In the genomic region with DNA sequence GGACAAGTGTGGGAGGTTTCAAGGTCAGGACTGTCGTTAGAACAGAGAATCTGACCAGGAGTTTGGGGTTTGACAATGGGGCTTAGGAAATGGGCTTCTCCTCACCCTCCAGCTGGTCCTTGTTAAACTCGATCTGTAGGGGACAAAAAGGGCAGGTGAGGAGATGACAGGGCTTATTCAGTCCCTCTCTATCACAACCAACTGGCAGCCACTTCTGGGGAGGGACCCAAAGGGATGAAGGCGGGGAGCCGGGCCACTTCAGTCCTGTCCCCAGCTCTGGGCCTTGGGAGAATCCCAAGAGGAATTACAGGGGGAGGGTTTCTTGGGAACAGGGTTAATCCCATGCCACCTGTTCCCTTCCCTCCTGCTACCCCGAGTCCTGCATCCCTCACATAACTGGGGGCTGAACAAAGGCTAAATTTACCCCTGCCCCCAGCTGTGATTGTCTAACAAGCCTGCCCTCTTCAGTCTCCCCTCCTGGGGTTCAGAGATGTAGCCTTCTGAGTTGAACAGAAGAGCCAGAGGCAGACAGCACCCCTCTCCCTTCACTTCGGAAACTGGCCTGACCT, we compare ENCODE assay signal across 14 mouse cellular contexts. TPM values are rescaled to one million over a fixed set of nuclear protein-coding genes. Genes with fewer than 3 reads are reported as not detected.
DNase-seq lines count a peak whose midpoint lies in the region; ATAC-seq and TF ChIP-seq lines count a peak whose summit lies in the region.
"Had no signal": no experiment of that assay in that cellular context is flagged by ENCODE, and none has a peak within 500 bp of the region (broad histone marks: within the 10 kb centered on the region; RNA-seq: fewer than 3 reads in every experiment).

No protein-coding gene starts in this region.

- H3K36me3 ChIP-seq in hindbrain, embryonic 15.5 days, result no peaks in the 10 kb centered on the region
- H3K36me3 ChIP-seq in hindbrain, embryonic 12.5 days, result peaks cover 4% of the 10 kb centered on the region
- H3K36me3 ChIP-seq in neural tube, embryonic 11.5 days (ENCODE audit: control insufficient read depth, insufficient read depth, low read length), result no peaks in the 10 kb centered on the region; the same call in 1 of the 2 replicates
- H3K36me3 ChIP-seq in neural tube, embryonic 14.5 days (ENCODE audit: control insufficient read depth, insufficient read depth, low read length), result peaks cover under 1% of the 10 kb centered on the region; the same call in 1 of the 2 replicates

- 38% methylated on average over 6 of the region's 6 CpGs for WGBS in hindbrain, embryonic 15.5 days
- 40% methylated on average over 6 of the region's 6 CpGs for WGBS in hindbrain, embryonic 12.5 days
- 40% methylated on average over 6 of the region's 6 CpGs for WGBS in neural tube, embryonic 11.5 days
- 35% methylated on average over 6 of the region's 6 CpGs for WGBS in neural tube, embryonic 14.5 days

- H3K4me2 ChIP-seq in hindbrain, embryonic 15.5 days, result 0 out of 2 replicates have a peak overlapping the region, but pooled peaks have one; percentile 11
- no peak overlapping the region for H3K4me2 ChIP-seq in hindbrain, embryonic 12.5 days (replicated peaks)
- H3K4me2 ChIP-seq in neural tube, embryonic 11.5 days (ENCODE audit: low read depth), result peak overlapping the region; percentile 6; the same call in 1 of the 2 replicates
- H3K4me2 ChIP-seq in neural tube, embryonic 14.5 days (ENCODE audit: low read depth, low read length), result no peak overlapping the region
- H3K4me2 ChIP-seq: embryonic facial prominence, embryonic 13.5 days had no signal

- H3K9ac ChIP-seq in hindbrain, embryonic 15.5 days, result no peak overlapping the region
- H3K9ac ChIP-seq in hindbrain, embryonic 12.5 days, result no peak overlapping the region
- no peak overlapping the region for H3K9ac ChIP-seq in neural tube, embryonic 11.5 days (ENCODE audit: low read length)
- 0 out of 2 replicates have a peak overlapping the region, but pooled peaks have one; percentile 5 for H3K9ac ChIP-seq in neural tube, embryonic 14.5 days (replicated peaks; ENCODE audit: low read depth, low read length)
- H3K9ac ChIP-seq: embryonic facial prominence, embryonic 13.5 days had no signal

- TF ChIP-seq CTCF in gastrocnemius, adult 2 months (IDR thresholded peaks at IDR 0.05), result no peak

- H3K27me3 ChIP-seq in hindbrain, embryonic 15.5 days, result no peaks in the 10 kb centered on the region
- H3K27me3 ChIP-seq in hindbrain, embryonic 12.5 days, result no peaks in the 10 kb centered on the region
- no peaks in the 10 kb centered on the region for H3K27me3 ChIP-seq in neural tube, embryonic 11.5 days (ENCODE audit: control insufficient read depth, insufficient read depth, low read length)
- no peaks in the 10 kb centered on the region for H3K27me3 ChIP-seq in neural tube, embryonic 14.5 days (ENCODE audit: control insufficient read depth, insufficient read depth, low read length)
- H3K27me3 ChIP-seq: embryonic facial prominence, embryonic 13.5 days had no signal

- H3K9me3 ChIP-seq in hindbrain, embryonic 15.5 days, result no peaks in the 10 kb centered on the region
- no peaks in the 10 kb centered on the region for H3K9me3 ChIP-seq in hindbrain, embryonic 12.5 days (replicated peaks)
- H3K9me3 ChIP-seq in neural tube, embryonic 11.5 days (ENCODE audit: control insufficient read depth, low read length), result no peaks in the 10 kb centered on the region
- no peaks in the 10 kb centered on the region for H3K9me3 ChIP-seq in neural tube, embryonic 14.5 days (ENCODE audit: control insufficient read depth, low read length)
- H3K9me3 ChIP-seq: embryonic facial prominence, embryonic 13.5 days had no signal

- peaks cover 48% of the 10 kb centered on the region for H3K4me1 ChIP-seq in hindbrain, embryonic 15.5 days (replicated peaks)
- peaks cover 30% of the 10 kb centered on the region for H3K4me1 ChIP-seq in hindbrain, embryonic 12.5 days
- peaks cover 18% of the 10 kb centered on the region; the same call in 1 of the 2 replicates for H3K4me1 ChIP-seq in neural tube, embryonic 11.5 days (ENCODE audit: control insufficient read depth, insufficient read depth, low read length)
- H3K4me1 ChIP-seq in neural tube, embryonic 14.5 days (ENCODE audit: control insufficient read depth, insufficient read depth, low read length), result peaks cover 23% of the 10 kb centered on the region

- no peak for ATAC-seq in hindbrain, embryonic 15.5 days (ENCODE audit: low FRiP score, low read depth)
- no peak for ATAC-seq in hindbrain, embryonic 12.5 days (ENCODE audit: low FRiP score)
- ATAC-seq in neural tube, embryonic 11.5 days (ENCODE audit: insufficient read depth, low FRiP score, low TSS enrichment), result no peak
- no peak for ATAC-seq in neural tube, embryonic 14.5 days (ENCODE audit: low read depth)
- ATAC-seq: forebrain, embryonic 14.5 days had no signal

- intact Hi-C loops in gastrocnemius, adult 2 months (cut with DNase I), result loop anchor here (2.0 kb wide), 1 partner anchor 50 kb away; a partner anchor contains a TSS

- no peak for DNase-seq in gastrocnemius, adult 2 months
- no peak for DNase-seq in gastrocnemius, adult 18-20 months (ENCODE audit: low spot score)
- no peak for DNase-seq in neural tube, embryonic 11.5 days (ENCODE audit: low spot score)
- DNase-seq in neural tube, embryonic 10.5 days (ENCODE audit: extremely low spot score, low spot score), result no peak
- no peak for DNase-seq in layer of hippocampus, postnatal 10 days (ENCODE audit: low spot score in 2 of 2)
- DNase-seq: adrenal gland, postnatal 10 days; cerebellum, postnatal 25 days; kidney, adult 2 months; lung, postnatal 4 days had no signal

- peak overlapping the region; percentile 46 for H3K27ac ChIP-seq in gastrocnemius, adult 2 months
- H3K27ac ChIP-seq in hindbrain, embryonic 15.5 days (replicated peaks), result no peak overlapping the region
- H3K27ac ChIP-seq in hindbrain, embryonic 12.5 days, result no peak overlapping the region
- no peak overlapping the region for H3K27ac ChIP-seq in neural tube, embryonic 11.5 days (ENCODE audit: low read depth, low read length)
- H3K27ac ChIP-seq in neural tube, embryonic 14.5 days (ENCODE audit: low read depth, low read length), result no peak overlapping the region
- H3K27ac ChIP-seq: embryonic facial prominence, embryonic 13.5 days had no signal

- no peak overlapping the region for H3K4me3 ChIP-seq in gastrocnemius, adult 2 months
- no peak overlapping the region for H3K4me3 ChIP-seq in hindbrain, embryonic 15.5 days
- no peak overlapping the region for H3K4me3 ChIP-seq in hindbrain, embryonic 12.5 days
- H3K4me3 ChIP-seq in neural tube, embryonic 11.5 days (ENCODE audit: low read depth, low read length), result no peak overlapping the region
- no peak overlapping the region for H3K4me3 ChIP-seq in neural tube, embryonic 14.5 days (ENCODE audit: low read depth, low read length)
- H3K4me3 ChIP-seq: embryonic facial prominence, embryonic 13.5 days had no signal

RNA-seq across cellular contexts. Expression of a gene that starts 1.9 kb away (rescaled TPM):
- total RNA-seq in gastrocnemius, adult 2 months (2021), result 10 to 100 TPM in 1 of 2 experiments, 1 to 10 TPM in 1; 6.5 to 17.8 TPM
- total RNA-seq in gastrocnemius, adult 18-20 months (2021), result 10 to 100 TPM in 1 of 2 experiments, 1 to 10 TPM in 1; 9.0 to 28.2 TPM
- 5.7 and 6.5 TPM in 2 replicates for polyA plus RNA-seq in hindbrain, embryonic 15.5 days (2015; fragmentation: Nextera tagmentation; extraction: Ambion mirVana)
- polyA plus RNA-seq in hindbrain, embryonic 12.5 days (2016; fragmentation: Nextera tagmentation; extraction: Ambion mirVana), result 2.9 and 3.3 TPM in 2 replicates
- 2.4 and 3.5 TPM in 2 replicates for polyA plus RNA-seq in neural tube, embryonic 11.5 days (2014; fragmentation: Nextera tagmentation; extraction: Ambion mirVana)
- 6.4 and 8.9 TPM in 2 replicates for polyA plus RNA-seq in neural tube, embryonic 14.5 days (2014; fragmentation: Nextera tagmentation; extraction: Ambion mirVana)
- 10 to 100 TPM; 25.5 to 29.3 TPM for total RNA-seq in layer of hippocampus, postnatal 10 days (2021)

RNA-seq across cellular contexts. Expression of a gene that starts 2.6 kb away (rescaled TPM):
- 100 to 1,000 TPM; 171 to 179 TPM for total RNA-seq in gastrocnemius, adult 2 months (2021)
- 100 to 1,000 TPM; 150 to 187 TPM for total RNA-seq in gastrocnemius, adult 18-20 months (2021)
- 944 and 959 TPM in 2 replicates for polyA plus RNA-seq in hindbrain, embryonic 15.5 days (2015; fragmentation: Nextera tagmentation; extraction: Ambion mirVana)
- 836 and 860 TPM in 2 replicates for polyA plus RNA-seq in hindbrain, embryonic 12.5 days (2016; fragmentation: Nextera tagmentation; extraction: Ambion mirVana)
- 776 and 804 TPM in 2 replicates for polyA plus RNA-seq in neural tube, embryonic 11.5 days (2014; fragmentation: Nextera tagmentation; extraction: Ambion mirVana)
- polyA plus RNA-seq in neural tube, embryonic 14.5 days (2014; fragmentation: Nextera tagmentation; extraction: Ambion mirVana), result 831 and 835 TPM in 2 replicates
- total RNA-seq in layer of hippocampus, postnatal 10 days (2021), result 100 to 1,000 TPM; 608 to 632 TPM

RNA-seq across cellular contexts. Expression of a gene that starts 29.1 kb away (rescaled TPM):
- total RNA-seq in gastrocnemius, adult 2 months (2021), result 10 to 100 TPM; 13.7 to 14.3 TPM
- total RNA-seq in gastrocnemius, adult 18-20 months (2021), result 10 to 100 TPM; 12.3 to 15.3 TPM
- 14.2 and 14.8 TPM in 2 replicates for polyA plus RNA-seq in hindbrain, embryonic 15.5 days (2015; fragmentation: Nextera tagmentation; extraction: Ambion mirVana)
- 28.9 and 30.9 TPM in 2 replicates for polyA plus RNA-seq in hindbrain, embryonic 12.5 days (2016; fragmentation: Nextera tagmentation; extraction: Ambion mirVana)
- polyA plus RNA-seq in neural tube, embryonic 11.5 days (2014; fragmentation: Nextera tagmentation; extraction: Ambion mirVana), result 27.3 and 34.1 TPM in 2 replicates
- polyA plus RNA-seq in neural tube, embryonic 14.5 days (2014; fragmentation: Nextera tagmentation; extraction: Ambion mirVana), result 10.0 and 25.9 TPM in 2 replicates
- 10 to 100 TPM; 10.1 to 11.9 TPM for total RNA-seq in layer of hippocampus, postnatal 10 days (2021)

RNA-seq across cellular contexts. Expression of a gene that starts 37.5 kb away (rescaled TPM):
- 10 to 100 TPM; 46.5 to 53.2 TPM for total RNA-seq in gastrocnemius, adult 2 months (2021)
- total RNA-seq in gastrocnemius, adult 18-20 months (2021), result 10 to 100 TPM; 44.1 to 49.5 TPM
- polyA plus RNA-seq in hindbrain, embryonic 15.5 days (2015; fragmentation: Nextera tagmentation; extraction: Ambion mirVana), result 167 and 177 TPM in 2 replicates
- 195 and 215 TPM in 2 replicates for polyA plus RNA-seq in hindbrain, embryonic 12.5 days (2016; fragmentation: Nextera tagmentation; extraction: Ambion mirVana)
- polyA plus RNA-seq in neural tube, embryonic 11.5 days (2014; fragmentation: Nextera tagmentation; extraction: Ambion mirVana), result 124 and 125 TPM in 2 replicates
- 179 and 205 TPM in 2 replicates for polyA plus RNA-seq in neural tube, embryonic 14.5 days (2014; fragmentation: Nextera tagmentation; extraction: Ambion mirVana)
- total RNA-seq in layer of hippocampus, postnatal 10 days (2021), result 100 to 1,000 TPM; 205 to 222 TPM

RNA-seq across cellular contexts. Expression of a gene that starts 51.0 kb away (rescaled TPM):
- 1 to 10 TPM; 4.2 to 6.5 TPM for total RNA-seq in gastrocnemius, adult 2 months (2021)
- total RNA-seq in gastrocnemius, adult 18-20 months (2021), result 1 to 10 TPM; 4.6 to 8.3 TPM
- 18.2 and 20.0 TPM in 2 replicates for polyA plus RNA-seq in hindbrain, embryonic 15.5 days (2015; fragmentation: Nextera tagmentation; extraction: Ambion mirVana)
- polyA plus RNA-seq in hindbrain, embryonic 12.5 days (2016; fragmentation: Nextera tagmentation; extraction: Ambion mirVana), result 20.8 TPM in 2 replicates
- polyA plus RNA-seq in neural tube, embryonic 11.5 days (2014; fragmentation: Nextera tagmentation; extraction: Ambion mirVana), result 16.6 and 18.3 TPM in 2 replicates
- 11.7 and 18.1 TPM in 2 replicates for polyA plus RNA-seq in neural tube, embryonic 14.5 days (2014; fragmentation: Nextera tagmentation; extraction: Ambion mirVana)
- total RNA-seq in layer of hippocampus, postnatal 10 days (2021), result 10 to 100 TPM; 12.2 to 14.0 TPM

Comparison
In these comparisons a context has a peak if more than half of its experiments do, and no peak if none do; other contexts are left out.
1. H3K4me2 ChIP-seq: peak in hindbrain, embryonic 15.5 days (single experiment) and neural tube, embryonic 11.5 days (single experiment); none in hindbrain, embryonic 12.5 days (single experiment) and neural tube, embryonic 14.5 days (single experiment).